Mouse (Mus musculus): Measurements from ENCODE around the gene Fam207a. TPM values are rescaled to one million over a fixed set of nuclear protein-coding genes. Genes with fewer than 3 reads are reported as not detected.

The Fam207a gene
- polyA plus RNA-seq, 1 experiment from 2014 or later: 43.8 TPM

GRCm38 (mm10) chr10:77523321-77523720 is 7.7 kb upstream of the Fam207a start:
- 73% methylated on average over 7 of the region's 7 CpGs for WGBS
- Histone ChIP-seq H3K27ac (replicated peaks; ENCODE audit: low read depth, low read length) (no peak overlapping the region), H3K9me3 (ENCODE audit: control insufficient read depth, low read length) (no peaks in the 10 kb centered on the region), H3K4me3 (ENCODE audit: low read depth, low read length) (no peak overlapping the region), H3K36me3 (ENCODE audit: control insufficient read depth, insufficient read depth, low read length) (no peaks in the 10 kb centered on the region), H3K4me1 (ENCODE audit: control insufficient read depth, insufficient read depth, low read length) (no peaks in the 10 kb centered on the region), H3K4me2 (ENCODE audit: low read depth, severe bottlenecking) (no peak overlapping the region), H3K9ac (ENCODE audit: low read length) (no peak overlapping the region), H3K27me3 (ENCODE audit: control insufficient read depth, insufficient read depth, low read length) (no peaks in the 10 kb centered on the region)
- DNase-seq (ENCODE audit: low spot score): no peak
- no peak for ATAC-seq (ENCODE audit: insufficient number of reproducible peaks, low FRiP score, low TSS enrichment, low read depth)

- H3K27ac ChIP-seq (replicated peaks; ENCODE audit: low read depth, low read length): no peak overlapping the region
Observed at GRCm38 (mm10) chr10:77522746-77523145, 7.2 kb upstream of the Fam207a start.

GRCm38 (mm10) chr10:77522021-77522731 is 6.6 kb upstream of the Fam207a start:
- WGBS: 12% methylated on average over 18 of the region's 18 CpGs
- H3K4me1 ChIP-seq (ENCODE audit: control insufficient read depth, insufficient read depth, low read length): no peaks in the 10 kb centered on the region
- peak overlapping the region; percentile 55 for H3K9ac ChIP-seq (ENCODE audit: low read length)
- DNase-seq (ENCODE audit: low spot score): peak; percentile 56
- peak overlapping the region; percentile 12 for H3K4me3 ChIP-seq (ENCODE audit: low read depth, low read length)
- no peaks in the 10 kb centered on the region for H3K36me3 ChIP-seq (ENCODE audit: control insufficient read depth, insufficient read depth, low read length)
- H3K9me3 ChIP-seq (ENCODE audit: control insufficient read depth, low read length): no peaks in the 10 kb centered on the region
- peak; percentile 54; the same call in 1 of the 2 replicates for ATAC-seq (ENCODE audit: insufficient number of reproducible peaks, low FRiP score, low TSS enrichment, low read depth)
- no peak overlapping the region for H3K27ac ChIP-seq (replicated peaks; ENCODE audit: low read depth, low read length)
- peak overlapping the region; percentile 41 for H3K4me2 ChIP-seq (ENCODE audit: low read depth, severe bottlenecking)
- H3K27me3 ChIP-seq (ENCODE audit: control insufficient read depth, insufficient read depth, low read length): no peaks in the 10 kb centered on the region

More at GRCm38 (mm10) chr10:77522746-77523145, 7.2 kb upstream of the Fam207a start:
- H3K4me2 ChIP-seq (ENCODE audit: low read depth, severe bottlenecking): peak overlapping the region; percentile 41
- ATAC-seq (ENCODE audit: insufficient number of reproducible peaks, low FRiP score, low TSS enrichment, low read depth) (no peak), DNase-seq (ENCODE audit: low spot score) (no peak)
- H3K4me3 ChIP-seq (ENCODE audit: low read depth, low read length): peak overlapping the region; percentile 12; the same call in 1 of the 2 replicates
- H3K4me1 ChIP-seq (ENCODE audit: control insufficient read depth, insufficient read depth, low read length): no peaks in the 10 kb centered on the region
- H3K9ac ChIP-seq (ENCODE audit: low read length): peak overlapping the region; percentile 55
- no peaks in the 10 kb centered on the region for H3K27me3 ChIP-seq (ENCODE audit: control insufficient read depth, insufficient read depth, low read length)
- H3K9me3 ChIP-seq (ENCODE audit: control insufficient read depth, low read length): no peaks in the 10 kb centered on the region
- WGBS: 55% methylated on average over 12 of the region's 12 CpGs
- no peaks in the 10 kb centered on the region for H3K36me3 ChIP-seq (ENCODE audit: control insufficient read depth, insufficient read depth, low read length)

- no peak for DNase-seq (ENCODE audit: low spot score)
- H3K4me2 ChIP-seq (ENCODE audit: low read depth, severe bottlenecking): no peak overlapping the region
- H3K4me3 ChIP-seq (ENCODE audit: low read depth, low read length): no peak overlapping the region
- H3K27me3 ChIP-seq (ENCODE audit: control insufficient read depth, insufficient read depth, low read length): no peaks in the 10 kb centered on the region
- H3K9ac ChIP-seq (ENCODE audit: low read length): no peak overlapping the region
- no peak for ATAC-seq (ENCODE audit: insufficient number of reproducible peaks, low FRiP score, low TSS enrichment, low read depth)
- H3K27ac ChIP-seq (replicated peaks; ENCODE audit: low read depth, low read length): no peak overlapping the region
- 89% methylated on average over 5 of the region's 5 CpGs for WGBS
- H3K9me3 ChIP-seq (ENCODE audit: control insufficient read depth, low read length): no peaks in the 10 kb centered on the region
- H3K4me1 ChIP-seq (ENCODE audit: control insufficient read depth, insufficient read depth, low read length): peaks cover 4% of the 10 kb centered on the region; the same call in 1 of the 2 replicates
- H3K36me3 ChIP-seq (ENCODE audit: control insufficient read depth, insufficient read depth, low read length): no peaks in the 10 kb centered on the region
Observed at GRCm38 (mm10) chr10:77520497-77520896, 4.9 kb upstream of the Fam207a start.

GRCm38 (mm10) chr10:77519191-77519590 is 3.6 kb upstream of the Fam207a start:
- Histone ChIP-seq H3K4me3 (ENCODE audit: low read depth, low read length) (no peak overlapping the region), H3K9ac (ENCODE audit: low read length) (no peak overlapping the region), H3K27ac (replicated peaks; ENCODE audit: low read depth, low read length) (no peak overlapping the region), H3K9me3 (ENCODE audit: control insufficient read depth, low read length) (no peaks in the 10 kb centered on the region), H3K4me1 (ENCODE audit: control insufficient read depth, insufficient read depth, low read length) (peaks cover 8% of the 10 kb centered on the region; the same call in 1 of the 2 replicates), H3K36me3 (ENCODE audit: control insufficient read depth, insufficient read depth, low read length) (peaks cover under 1% of the 10 kb centered on the region; the same call in 1 of the 2 replicates), H3K4me2 (ENCODE audit: low read depth, severe bottlenecking) (no peak overlapping the region), H3K27me3 (ENCODE audit: control insufficient read depth, insufficient read depth, low read length) (no peaks in the 10 kb centered on the region)
- DNase-seq (ENCODE audit: low spot score) (no peak), ATAC-seq (ENCODE audit: insufficient number of reproducible peaks, low FRiP score, low TSS enrichment, low read depth) (no peak)
- WGBS: 93% methylated on average over 3 of the region's 3 CpGs

- no peak for DNase-seq (ENCODE audit: low spot score)
- no peak overlapping the region for H3K27ac ChIP-seq (replicated peaks; ENCODE audit: low read depth, low read length)
- no peak overlapping the region for H3K9ac ChIP-seq (ENCODE audit: low read length)
- H3K4me2 ChIP-seq (ENCODE audit: low read depth, severe bottlenecking): no peak overlapping the region
- ATAC-seq (ENCODE audit: insufficient number of reproducible peaks, low FRiP score, low TSS enrichment, low read depth): no peak
- peaks cover 4% of the 10 kb centered on the region; the same call in 1 of the 2 replicates for H3K36me3 ChIP-seq (ENCODE audit: control insufficient read depth, insufficient read depth, low read length)
- H3K9me3 ChIP-seq (ENCODE audit: control insufficient read depth, low read length): no peaks in the 10 kb centered on the region
- no peaks in the 10 kb centered on the region for H3K27me3 ChIP-seq (ENCODE audit: control insufficient read depth, insufficient read depth, low read length)
- peaks cover 8% of the 10 kb centered on the region; the same call in 1 of the 2 replicates for H3K4me1 ChIP-seq (ENCODE audit: control insufficient read depth, insufficient read depth, low read length)
- 94% methylated on average over 5 of the region's 5 CpGs for WGBS
- no peak overlapping the region for H3K4me3 ChIP-seq (ENCODE audit: low read depth, low read length)
Observed at GRCm38 (mm10) chr10:77517801-77518200, 2.2 kb upstream of the Fam207a start.

- Histone ChIP-seq H3K9ac (ENCODE audit: low read length) (no peak overlapping the region), H3K27me3 (ENCODE audit: control insufficient read depth, insufficient read depth, low read length) (no peaks in the 10 kb centered on the region), H3K4me2 (ENCODE audit: low read depth, severe bottlenecking) (no peak overlapping the region; the same call in 1 of the 2 replicates), H3K4me3 (ENCODE audit: low read depth, low read length) (no peak overlapping the region), H3K27ac (replicated peaks; ENCODE audit: low read depth, low read length) (no peak overlapping the region), H3K4me1 (ENCODE audit: control insufficient read depth, insufficient read depth, low read length) (peaks cover 8% of the 10 kb centered on the region; the same call in 1 of the 2 replicates), H3K36me3 (ENCODE audit: control insufficient read depth, insufficient read depth, low read length) (peaks cover 4% of the 10 kb centered on the region; the same call in 1 of the 2 replicates), H3K9me3 (ENCODE audit: control insufficient read depth, low read length) (no peaks in the 10 kb centered on the region)
- DNase-seq (ENCODE audit: low spot score): peak; percentile 81
- 0 out of 2 replicates have a peak, but pooled peaks have one; percentile 38 for ATAC-seq (ENCODE audit: insufficient number of reproducible peaks, low FRiP score, low TSS enrichment, low read depth)
- WGBS: 21% methylated on average over 20 of the region's 20 CpGs
Observed at GRCm38 (mm10) chr10:77517066-77517620, 1.6 kb upstream of the Fam207a start.

GRCm38 (mm10) chr10:77516379-77516951 is 880 bp upstream of the Fam207a start:
- ATAC-seq (ENCODE audit: insufficient number of reproducible peaks, low FRiP score, low TSS enrichment, low read depth) (no peak; the same call in 1 of the 2 replicates), DNase-seq (ENCODE audit: low spot score) (peak; percentile 44)
- Histone ChIP-seq H3K27ac (replicated peaks; ENCODE audit: low read depth, low read length) (no peak overlapping the region; the same call in 1 of the 2 replicates), H3K4me3 (ENCODE audit: low read depth, low read length) (peak overlapping the region; percentile 80), H3K4me1 (ENCODE audit: control insufficient read depth, insufficient read depth, low read length) (peaks cover 8% of the 10 kb centered on the region; the same call in 1 of the 2 replicates), H3K36me3 (ENCODE audit: control insufficient read depth, insufficient read depth, low read length) (peaks cover 4% of the 10 kb centered on the region; the same call in 1 of the 2 replicates), H3K4me2 (ENCODE audit: low read depth, severe bottlenecking) (peak overlapping the region; percentile 91), H3K9me3 (ENCODE audit: control insufficient read depth, low read length) (no peaks in the 10 kb centered on the region), H3K9ac (ENCODE audit: low read length) (peak overlapping the region; percentile 86), H3K27me3 (ENCODE audit: control insufficient read depth, insufficient read depth, low read length) (no peaks in the 10 kb centered on the region)
- 48% methylated on average over 14 of the region's 14 CpGs for WGBS

All from limb, embryonic 11.5 days (tissue).